Mouse (Mus musculus): Measurements from ENCODE around the gene Bcdin3d. TPM values are rescaled to one million over a fixed set of nuclear protein-coding genes. Genes with fewer than 3 reads are reported as not detected.
A peak's percentile ranks its signal among the peaks of the same experiment; 100 is the strongest.

Gene Bcdin3d
- total and polyA plus RNA-seq, 3 experiments = 7.8 to 31.3 (median 13.7) TPM

GRCm38 (mm10) chr15:99499726-99500125, 25.2 kb upstream of the Bcdin3d start:
- Histone ChIP-seq H3K9me3 (replicated peaks; ENCODE audit: insufficient read depth, low read length) (no peaks in the 10 kb centered on the region), H3K36me3 (ENCODE audit: control insufficient read depth in 1 of 2, insufficient read depth in 2 of 2, low read length in 2 of 2) (peaks cover 0 to 4% of the 10 kb centered on the region in 2 experiments; a peak in 2 of 4 replicates), H3K27me3 (ENCODE audit: control insufficient read depth in 1 of 2, insufficient read depth in 2 of 2, low read length in 2 of 2) (peaks cover 0 to 2% of the 10 kb centered on the region in 2 experiments; a peak in 1 of 4 replicates), H3K9ac (ENCODE audit: control insufficient read depth, low read depth, low read length, poor library complexity, severe bottlenecking) (no peak overlapping the region), H3K4me3 (ENCODE audit: control insufficient read depth in 1 of 2, insufficient read depth in 1 of 2, low read depth in 2 of 2, low read length in 2 of 2) (no peak overlapping the region), H3K27ac (ENCODE audit: control insufficient read depth, low read depth, low read length) (no peak overlapping the region), H3K79me2 (ENCODE audit: control insufficient read depth, insufficient read depth, low read length, poor library complexity) (no peaks in the 10 kb centered on the region), H3K4me1 (ENCODE audit: control insufficient read depth in 1 of 2, insufficient read depth in 2 of 2, low read length in 2 of 2) (peaks cover 2 to 25% of the 10 kb centered on the region in 2 experiments; a peak in 3 of 4 replicates)
- DNase-seq (ENCODE audit: low read depth, low spot score) = no peak
- TF ChIP-seq CTCF (IDR thresholded peaks at IDR 0.05 in 2 of 3, conservative IDR thresholded peaks at IDR 0.05 in 1 of 3; ENCODE audit: control insufficient read depth in 1 of 3, insufficient read depth in 1 of 3, low read depth in 2 of 3, low read length in 3 of 3, poor library complexity in 1 of 3, severe bottlenecking in 1 of 3) (no peak), UBTF (IDR thresholded peaks at IDR 0.05; ENCODE audit: borderline replicate concordance, insufficient read depth, low read depth, low read length) (no peak), TCF12 (IDR thresholded peaks at IDR 0.05; ENCODE audit: low read depth, low read length) (no peak), KAT2A (conservative IDR thresholded peaks at IDR 0.05; ENCODE audit: low read depth, low read length) (no peak), GABPA (IDR thresholded peaks at IDR 0.05; ENCODE audit: low read depth, low read length) (no peak), ZMIZ1 (IDR thresholded peaks at IDR 0.05; ENCODE audit: low read depth, low read length) (no peak)

- H3K4me1 ChIP-seq (ENCODE audit: control insufficient read depth in 1 of 2, insufficient read depth in 2 of 2, low read length in 2 of 2) = peaks cover 2 to 25% of the 10 kb centered on the region in 2 experiments; a peak in 3 of 4 replicates
- DNase-seq (ENCODE audit: low read depth, low spot score) = peak; percentile 41
- TF ChIP-seq GATA1 (IDR thresholded peaks at IDR 0.05; ENCODE audit: low read depth, low read length) (0 out of 2 replicates have a peak, but pooled peaks have one; percentile 33), ETS1 (IDR thresholded peaks at IDR 0.05; ENCODE audit: low read depth, low read length) (0 out of 2 replicates have a peak, but pooled peaks have one; percentile 8), JUND (IDR thresholded peaks at IDR 0.05; ENCODE audit: low read depth, low read length) (no peak), SIN3A (IDR thresholded peaks at IDR 0.05; ENCODE audit: low read length) (no peak)
- peaks cover under 1 to 3% of the 10 kb centered on the region in 2 experiments; a peak in 2 of 4 replicates for H3K27me3 ChIP-seq (ENCODE audit: control insufficient read depth in 1 of 2, insufficient read depth in 2 of 2, low read length in 2 of 2)
- no peak overlapping the region for H3K4me3 ChIP-seq (ENCODE audit: control insufficient read depth in 1 of 2, insufficient read depth in 1 of 2, low read depth in 2 of 2, low read length in 2 of 2)
- H3K36me3 ChIP-seq (ENCODE audit: control insufficient read depth in 1 of 2, insufficient read depth in 2 of 2, low read length in 2 of 2) = peaks cover 0 to 4% of the 10 kb centered on the region in 2 experiments; a peak in 2 of 4 replicates
- no peak overlapping the region for H3K27ac ChIP-seq (ENCODE audit: control insufficient read depth, low read depth, low read length)
- no peak overlapping the region; the same call in 1 of the 2 replicates for H3K9ac ChIP-seq (ENCODE audit: control insufficient read depth, low read depth, low read length, poor library complexity, severe bottlenecking)
- no peaks in the 10 kb centered on the region for H3K79me2 ChIP-seq (ENCODE audit: control insufficient read depth, insufficient read depth, low read length, poor library complexity)
- no peaks in the 10 kb centered on the region for H3K9me3 ChIP-seq (replicated peaks; ENCODE audit: insufficient read depth, low read length)
These were observed 24.3 kb upstream of the Bcdin3d start for GRCm38 (mm10) chr15:99498781-99499180.

GRCm38 (mm10) chr15:99498356-99498755, 23.8 kb upstream of the Bcdin3d start:
- H3K27me3 ChIP-seq (ENCODE audit: control insufficient read depth in 1 of 2, insufficient read depth in 2 of 2, low read length in 2 of 2) = peaks cover 3 to 5% of the 10 kb centered on the region in 2 experiments; a peak in 2 of 4 replicates
- no peak for DNase-seq (ENCODE audit: low read depth, low spot score)
- TF ChIP-seq ETS1 (IDR thresholded peaks at IDR 0.05; ENCODE audit: low read depth, low read length) (no peak), NRF1 (IDR thresholded peaks at IDR 0.05; ENCODE audit: insufficient read depth, low read depth, low read length, poor library complexity, severe bottlenecking) (no peak), CHD1 (IDR thresholded peaks at IDR 0.05; ENCODE audit: low read depth, low read length) (no peak), HCFC1 (IDR thresholded peaks at IDR 0.05; ENCODE audit: low read depth, low read length) (no peak), SMC3 (IDR thresholded peaks at IDR 0.05; ENCODE audit: low read depth, low read length) (no peak)

More at GRCm38 (mm10) chr15:99498356-99498755, 23.8 kb upstream of the Bcdin3d start:
- no peak overlapping the region; the same call in 1 of the 2 replicates for H3K9ac ChIP-seq (ENCODE audit: control insufficient read depth, low read depth, low read length, poor library complexity, severe bottlenecking)
- H3K27ac ChIP-seq (ENCODE audit: control insufficient read depth, low read depth, low read length) = peak overlapping the region; percentile 23
- no peaks in the 10 kb centered on the region for H3K9me3 ChIP-seq (replicated peaks; ENCODE audit: insufficient read depth, low read length)
- H3K36me3 ChIP-seq (ENCODE audit: control insufficient read depth in 1 of 2, insufficient read depth in 2 of 2, low read length in 2 of 2) = peaks cover 0 to 4% of the 10 kb centered on the region in 2 experiments; a peak in 2 of 4 replicates
- H3K79me2 ChIP-seq (ENCODE audit: control insufficient read depth, insufficient read depth, low read length, poor library complexity) = no peaks in the 10 kb centered on the region
- peak overlapping the region in 1 of 2 experiments; percentile 42; a peak in 1 of 4 replicates for H3K4me3 ChIP-seq (ENCODE audit: control insufficient read depth in 1 of 2, insufficient read depth in 1 of 2, low read depth in 2 of 2, low read length in 2 of 2)
- H3K4me1 ChIP-seq (ENCODE audit: control insufficient read depth in 1 of 2, insufficient read depth in 2 of 2, low read length in 2 of 2) = peaks cover 2 to 25% of the 10 kb centered on the region in 2 experiments; a peak in 3 of 4 replicates
